In the genomic region with DNA sequence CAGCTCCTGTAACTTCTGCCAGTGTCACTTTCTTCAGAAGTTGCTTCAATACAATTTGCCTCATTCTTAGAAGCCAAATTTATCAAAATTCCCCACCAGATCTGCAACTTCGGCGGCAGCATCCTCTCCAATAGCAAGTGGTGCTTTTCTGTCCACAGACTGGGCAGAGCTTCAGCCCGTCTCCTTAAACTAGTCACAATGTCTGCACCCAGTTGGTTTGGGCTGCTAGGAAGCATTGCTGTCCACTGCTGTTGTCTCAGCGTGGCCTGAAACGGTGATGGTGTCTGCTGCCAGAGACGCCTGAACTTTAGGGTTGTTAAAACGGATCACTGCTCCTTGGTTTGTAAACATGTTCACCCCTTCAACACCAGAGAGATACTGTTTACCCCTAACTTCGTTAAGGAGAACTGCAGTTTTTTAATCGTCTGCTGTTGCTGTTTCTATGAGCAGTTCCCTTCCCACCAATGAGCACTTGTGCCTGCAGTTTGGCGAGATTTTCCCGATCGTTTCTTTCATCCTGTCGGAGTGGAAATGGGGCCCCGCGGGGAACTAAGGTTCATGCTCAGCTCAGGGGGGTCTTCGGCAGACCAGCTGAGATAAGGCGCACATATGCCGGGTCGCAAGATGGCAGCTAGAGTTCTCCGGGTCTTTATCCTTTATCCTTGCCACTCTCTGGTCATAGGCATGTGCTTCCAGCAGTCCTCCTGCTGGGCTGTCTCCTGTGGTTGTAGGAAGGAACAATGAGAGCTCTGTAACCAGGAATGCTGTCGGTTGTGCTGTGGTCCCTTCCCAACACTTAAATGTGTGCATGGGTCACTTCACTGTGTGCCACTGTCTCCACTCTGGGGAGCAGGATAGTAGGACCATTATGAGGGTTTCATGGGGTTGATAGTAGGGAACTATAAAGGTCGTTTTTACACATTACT, we compare ENCODE assay signal across 11 mouse cellular contexts. TPM values are rescaled to one million over a fixed set of nuclear protein-coding genes. Genes with fewer than 3 reads are reported as not detected.
DNase-seq lines count a peak whose midpoint lies in the region; ATAC-seq and TF ChIP-seq lines count a peak whose summit lies in the region.
"Had no signal": no experiment of that assay in that cellular context is flagged by ENCODE, and none has a peak within 500 bp of the region (broad histone marks: within the 10 kb centered on the region; RNA-seq: fewer than 3 reads in every experiment).

No protein-coding gene starts in this region.

- intact Hi-C loops in heart, postnatal 25 days (cut with DNase I), result no loop called here
- intact Hi-C loops in gastrocnemius, postnatal 14 days (cut with DNase I; ENCODE audit: low total_unique reads), result loop anchor here (10.0 kb wide), 1 partner anchor 108 kb away; no protein-coding TSS in a partner anchor

- H3K4me3 ChIP-seq in heart, embryonic 14.5 days (ENCODE audit: control insufficient read depth in 1 of 2, insufficient read depth in 1 of 2, low read depth in 1 of 2, low read length in 2 of 2), result peak overlapping the region in 1 of 2 experiments; percentile 24; a peak in 2 of 4 replicates
- no peak overlapping the region for H3K4me3 ChIP-seq in forebrain, embryonic 15.5 days
- no peak overlapping the region for H3K4me3 ChIP-seq in midbrain, embryonic 12.5 days

- TF ChIP-seq CTCF in brain, embryonic 14.5 days (IDR thresholded peaks at IDR 0.05; ENCODE audit: borderline replicate concordance, extremely low read depth, insufficient read depth, insufficient read length), result no peak

- H3K27ac ChIP-seq in heart, embryonic 14.5 days (replicated peaks in 1 of 2; ENCODE audit: control insufficient read depth in 1 of 2, insufficient read depth in 1 of 2, low read depth in 2 of 2, low read length in 2 of 2), result no peak overlapping the region
- H3K27ac ChIP-seq in forebrain, embryonic 15.5 days (replicated peaks), result no peak overlapping the region
- no peak overlapping the region for H3K27ac ChIP-seq in midbrain, embryonic 12.5 days (replicated peaks)

- no peak for ATAC-seq in heart, embryonic 14.5 days (ENCODE audit: insufficient number of reproducible peaks, insufficient read depth, low FRiP score, low read depth)
- peak; percentile 41; the same call in 1 of the 2 replicates for ATAC-seq in forebrain, embryonic 15.5 days (replicated peaks)
- no peak for ATAC-seq in midbrain, embryonic 12.5 days (ENCODE audit: low FRiP score, low read depth)

- peak overlapping the region; percentile 63 for H3K9ac ChIP-seq in heart, embryonic 14.5 days (ENCODE audit: low read length)
- H3K9ac ChIP-seq in forebrain, embryonic 15.5 days (replicated peaks), result no peak overlapping the region
- H3K9ac ChIP-seq in midbrain, embryonic 12.5 days (replicated peaks), result no peak overlapping the region

- peak overlapping the region; percentile 62 for H3K4me2 ChIP-seq in heart, embryonic 14.5 days (ENCODE audit: low read length)
- H3K4me2 ChIP-seq in forebrain, embryonic 15.5 days (replicated peaks), result peak overlapping the region; percentile 24
- peak overlapping the region; percentile 4 for H3K4me2 ChIP-seq in midbrain, embryonic 12.5 days (replicated peaks)

- H3K9me3 ChIP-seq in heart, embryonic 14.5 days (ENCODE audit: control insufficient read depth, low read length), result no peaks in the 10 kb centered on the region
- peaks cover 2% of the 10 kb centered on the region; the same call in 1 of the 2 replicates for H3K9me3 ChIP-seq in forebrain, embryonic 15.5 days
- H3K9me3 ChIP-seq in midbrain, embryonic 12.5 days, result peaks cover 3% of the 10 kb centered on the region; the same call in 1 of the 2 replicates

- peaks cover 2 to 6% of the 10 kb centered on the region in 2 experiments; a peak in 2 of 4 replicates for H3K4me1 ChIP-seq in heart, embryonic 14.5 days (ENCODE audit: control insufficient read depth in 2 of 2, insufficient read depth in 2 of 2, low read length in 2 of 2)
- H3K4me1 ChIP-seq in forebrain, embryonic 15.5 days, result peaks cover 22% of the 10 kb centered on the region; the same call in 1 of the 2 replicates
- H3K4me1 ChIP-seq in midbrain, embryonic 12.5 days, result 0 out of 2 replicates have a peak, but pooled peaks cover 7% of the 10 kb centered on the region

- 30% methylated on average over 22 of the region's 22 CpGs for WGBS in heart, embryonic 14.5 days
- 40% methylated on average over 22 of the region's 22 CpGs for WGBS in forebrain, embryonic 15.5 days
- WGBS in midbrain, embryonic 12.5 days, result 53% methylated on average over 22 of the region's 22 CpGs

- no peaks in the 10 kb centered on the region for H3K27me3 ChIP-seq in heart, embryonic 14.5 days (ENCODE audit: control insufficient read depth, insufficient read depth, low read length)
- H3K27me3 ChIP-seq in forebrain, embryonic 15.5 days, result no peaks in the 10 kb centered on the region
- H3K27me3 ChIP-seq in midbrain, embryonic 12.5 days, result no peaks in the 10 kb centered on the region

- no peak for DNase-seq in heart, postnatal 25 days (ENCODE audit: low spot score)
- DNase-seq in brain, embryonic 14.5 days (ENCODE audit: low read depth), result peak; percentile 22
- DNase-seq in gastrocnemius, postnatal 14 days, result no peak
- no peak for DNase-seq in cerebellum, adult 11 months
- no peak for DNase-seq in right cerebral cortex, postnatal 4 days
- DNase-seq: adrenal gland, postnatal 14 days; kidney, postnatal 4 days had no signal

- no peaks in the 10 kb centered on the region for H3K36me3 ChIP-seq in heart, embryonic 14.5 days (ENCODE audit: control insufficient read depth, insufficient read depth, low read length)
- H3K36me3 ChIP-seq in forebrain, embryonic 15.5 days, result no peaks in the 10 kb centered on the region
- H3K36me3 ChIP-seq in midbrain, embryonic 12.5 days, result no peaks in the 10 kb centered on the region

- no peak for TF ChIP-seq POLR2A in brain, embryonic 14.5 days (IDR thresholded peaks at IDR 0.05; ENCODE audit: borderline replicate concordance, extremely low read depth, insufficient read depth, insufficient read length, poor library complexity, severe bottlenecking)

RNA-seq across cellular contexts. Expression of gene Colgalt2, which starts 7.7 kb away (rescaled TPM):
- 2.8 and 2.9 TPM in 2 replicates for polyA plus RNA-seq in heart, embryonic 14.5 days (2014; fragmentation: Nextera tagmentation; extraction: Ambion mirVana)
- total RNA-seq in heart, postnatal 25 days (2021), result 1 to 10 TPM; 3.5 to 4.3 TPM
- 3.3 and 4.3 TPM in 2 replicates for polyA plus RNA-seq in brain, embryonic 14.5 days (2012; rRNA removed)
- 2.5 and 2.7 TPM in 2 replicates for polyA plus RNA-seq in forebrain, embryonic 15.5 days (2015; fragmentation: Nextera tagmentation; extraction: Ambion mirVana)
- polyA plus RNA-seq in midbrain, embryonic 12.5 days (2016; fragmentation: Nextera tagmentation; extraction: Ambion mirVana), result 1.5 and 1.7 TPM in 2 replicates
- total RNA-seq in gastrocnemius, postnatal 14 days (2021), result 1 to 10 TPM; 4.1 TPM
- total RNA-seq: megakaryocyte, adult 5-6 weeks had no signal

RNA-seq across cellular contexts. Expression of gene Tsen15, which starts 20.8 kb away (rescaled TPM):
- 52.0 and 58.1 TPM in 2 replicates for polyA plus RNA-seq in heart, embryonic 14.5 days (2014; fragmentation: Nextera tagmentation; extraction: Ambion mirVana)
- total RNA-seq in heart, postnatal 25 days (2021), result 10 to 100 TPM; 19.5 TPM
- 22.5 and 29.6 TPM in 2 replicates for polyA plus RNA-seq in brain, embryonic 14.5 days (2012; rRNA removed)
- polyA plus RNA-seq in forebrain, embryonic 15.5 days (2015; fragmentation: Nextera tagmentation; extraction: Ambion mirVana), result 43.0 and 45.0 TPM in 2 replicates
- polyA plus RNA-seq in midbrain, embryonic 12.5 days (2016; fragmentation: Nextera tagmentation; extraction: Ambion mirVana), result 42.3 and 44.2 TPM in 2 replicates
- 10 to 100 TPM; 11.0 to 14.4 TPM for total RNA-seq in gastrocnemius, postnatal 14 days (2021)

Comparison
In these comparisons a context has a peak if more than half of its experiments do, and no peak if none do; other contexts are left out.
1. H3K4me2 ChIP-seq: peak in every context shown above with its lines; median percentile 62 in heart, embryonic 14.5 days; 24 in forebrain, embryonic 15.5 days; 4 in midbrain, embryonic 12.5 days.